Mouse (Mus musculus) myocyte (in vitro differentiated cells): Measurements from ENCODE around the gene Capzb. TPM values are rescaled to one million over a fixed set of nuclear protein-coding genes. Genes with fewer than 3 reads are reported as not detected.

Source experiments
- H3K27me3 ChIP-seq: one replicate; pipeline ENCODE4 v1.6.1; 2011; ENCODE audit not compliant: control insufficient read depth, insufficient read depth, insufficient read length
- H3K36me3 ChIP-seq: one replicate; pipeline ENCODE4 v1.6.1; 2011; ENCODE audit not compliant: control insufficient read depth, insufficient read depth
- H3K4me2 ChIP-seq: one replicate; pipeline ENCODE4 v1.6.1; 2011; ENCODE audit warnings: low read depth, control low read depth
- H3K4me3 ChIP-seq: one replicate; pipeline ENCODE4 v1.5.1; 2011; ENCODE audit warnings: mild to moderate bottlenecking, control low read depth, moderate library complexity
- H3K79me2 ChIP-seq: one replicate; pipeline ENCODE4 v1.6.1; 2011; ENCODE audit not compliant: control insufficient read depth, insufficient read depth
- H3ac ChIP-seq: one replicate; pipeline ENCODE4 v1.6.1; 2011; ENCODE audit not compliant: control insufficient read depth, insufficient read length
- CEBPB ChIP-seq: IDR thresholded peaks from 2 replicates; pipeline ENCODE4 v1.6.1; 2011; ENCODE audit warnings: mild to moderate bottlenecking, moderate library complexity; ENCODE audit not compliant: poor library complexity, insufficient read depth, severe bottlenecking
- E2F4 ChIP-seq: IDR thresholded peaks from one replicate; pipeline ENCODE4 v1.6.1; 2011; ENCODE audit warnings: mild to moderate bottlenecking, control low read depth, moderate library complexity; ENCODE audit not compliant: insufficient read depth
- MAX ChIP-seq: IDR thresholded peaks from one replicate; pipeline ENCODE4 v1.6.1; 2011; ENCODE audit warnings: low read depth, mild to moderate bottlenecking, control low read depth
- MYOD1 ChIP-seq, 3 experiments: IDR thresholded peaks; one replicate each; pipeline ENCODE4 v1.6.1; 2011; ENCODE audit warnings: control low read depth in 2 of 3, low read depth in 2 of 3, mild to moderate bottlenecking in 2 of 3, moderate library complexity in 1 of 3; ENCODE audit not compliant: insufficient read length in 2 of 3, control insufficient read depth in 1 of 3
- MYOG ChIP-seq, 3 experiments: IDR thresholded peaks; one replicate each; pipeline ENCODE4 v1.6.1; 2011; ENCODE audit warnings: control low read depth in 2 of 3, low read depth in 2 of 3, mild to moderate bottlenecking in 2 of 3; ENCODE audit not compliant: insufficient read length in 2 of 3, control insufficient read depth in 1 of 3, insufficient read depth in 1 of 3
- POLR2A ChIP-seq: IDR thresholded peaks from one replicate; pipeline ENCODE4 v1.6.1; 2011; ENCODE audit warnings: low read depth, mild to moderate bottlenecking, control low read depth, moderate library complexity; ENCODE audit not compliant: insufficient read length
- POLR2AphosphoS2 ChIP-seq: IDR thresholded peaks from one replicate; pipeline ENCODE4 v1.6.1; 2011; ENCODE audit warnings: low read depth, control low read depth; ENCODE audit not compliant: insufficient read length
- REST ChIP-seq: IDR thresholded peaks from one replicate; pipeline ENCODE4 v1.6.1; 2011; ENCODE audit warnings: mild to moderate bottlenecking, control low read depth, moderate library complexity; ENCODE audit not compliant: insufficient read depth, insufficient read length
- SRF ChIP-seq: IDR thresholded peaks from one replicate; pipeline ENCODE4 v1.6.1; 2011; ENCODE audit warnings: low read depth; ENCODE audit not compliant: control insufficient read depth, insufficient read length
- TCF12 ChIP-seq: IDR thresholded peaks from one replicate; pipeline ENCODE4 v1.6.1; 2011; ENCODE audit warnings: mild to moderate bottlenecking, control low read depth; ENCODE audit not compliant: poor library complexity, insufficient read depth, severe bottlenecking
- TCF3 ChIP-seq: IDR thresholded peaks from one replicate; pipeline ENCODE4 v1.6.1; 2011; ENCODE audit warnings: low read depth, control low read depth; ENCODE audit not compliant: insufficient read length
- USF1 ChIP-seq: IDR thresholded peaks from one replicate; pipeline ENCODE4 v1.6.1; 2011; ENCODE audit warnings: low read depth, mild to moderate bottlenecking, control low read depth, moderate library complexity
- polyA plus RNA-seq: library from polyadenylated mRNA; unstranded; fragments of >200 nt; fragmentation: generic; extraction: Trizol; gene quantifications from one replicate; pipeline ENCODE4 v1.2.1, GENCODE M21; 2012; ENCODE audit warnings: missing spikeins

Capzb gene
- polyA plus RNA-seq, 1 experiment, result 247 TPM

- no peak overlapping the region for H3K4me3 ChIP-seq
- TF ChIP-seq SRF (no peak), MAX (no peak), TCF12 (no peak), TCF3 (no peak), MYOG (IDR thresholded peaks at IDR 0.05; ENCODE audit: control insufficient read depth in 1 of 3, insufficient read depth in 1 of 3, insufficient read length in 2 of 3, low read depth in 2 of 3) (no peak)
- no peaks in the 10 kb centered on the region for H3K79me2 ChIP-seq
- H3K27me3 ChIP-seq, result no peaks in the 10 kb centered on the region
- H3K36me3 ChIP-seq, result no peaks in the 10 kb centered on the region
- no peak overlapping the region for H3ac ChIP-seq
- H3K4me2 ChIP-seq, result no peak overlapping the region
Measured at GRCm38 (mm10) chr4:139305521-139305920, 112.8 kb downstream of the Capzb start.

GRCm38 (mm10) chr4:139307916-139308315 lies 115.2 kb downstream of the Capzb start:
- TF ChIP-seq REST (no peak), MYOG (IDR thresholded peaks at IDR 0.05; ENCODE audit: control insufficient read depth in 1 of 3, insufficient read depth in 1 of 3, insufficient read length in 2 of 3, low read depth in 2 of 3) (no peak), TCF3 (no peak), CEBPB (no peak), SRF (no peak), E2F4 (no peak), USF1 (no peak), POLR2A (no peak), POLR2AphosphoS2 (no peak), MAX (no peak), MYOD1 (IDR thresholded peaks at IDR 0.05; ENCODE audit: control insufficient read depth in 1 of 3, insufficient read length in 2 of 3, low read depth in 2 of 3) (no peak), TCF12 (no peak)
- H3ac ChIP-seq, result no peak overlapping the region

GRCm38 (mm10) chr4:139309651-139310050 lies 117.0 kb downstream of the Capzb start:
- Histone ChIP-seq H3K4me2 (peak overlapping the region; percentile 93), H3K27me3 (no peaks in the 10 kb centered on the region), H3ac (peak overlapping the region; percentile 47), H3K36me3 (no peaks in the 10 kb centered on the region), H3K79me2 (no peaks in the 10 kb centered on the region), H3K4me3 (peak overlapping the region; percentile 43)
- no peak for TF ChIP-seq MAX
- TF ChIP-seq TCF12, result no peak
- TF ChIP-seq TCF3, result no peak
- no peak for TF ChIP-seq SRF
- no peak for TF ChIP-seq POLR2A
- no peak for TF ChIP-seq E2F4
- TF ChIP-seq USF1, result no peak
- no peak for TF ChIP-seq REST
- TF ChIP-seq CEBPB, result no peak
- TF ChIP-seq MYOD1 (IDR thresholded peaks at IDR 0.05; ENCODE audit: control insufficient read depth in 1 of 3, insufficient read length in 2 of 3, low read depth in 2 of 3), result no peak

More at GRCm38 (mm10) chr4:139307916-139308315, 115.2 kb downstream of the Capzb start:
- H3K4me2 ChIP-seq, result no peak overlapping the region
- no peaks in the 10 kb centered on the region for H3K27me3 ChIP-seq
- H3K79me2 ChIP-seq, result no peaks in the 10 kb centered on the region
- H3K36me3 ChIP-seq, result no peaks in the 10 kb centered on the region
- H3K4me3 ChIP-seq, result no peak overlapping the region

- TF ChIP-seq MYOD1 (IDR thresholded peaks at IDR 0.05; ENCODE audit: control insufficient read depth in 1 of 3, insufficient read length in 2 of 3, low read depth in 2 of 3) (no peak), USF1 (peak; percentile 69), POLR2A (peak; percentile 100), TCF12 (no peak), MYOG (IDR thresholded peaks at IDR 0.05; ENCODE audit: control insufficient read depth in 1 of 3, insufficient read depth in 1 of 3, insufficient read length in 2 of 3, low read depth in 2 of 3) (no peak), REST (no peak), POLR2AphosphoS2 (peak; percentile 99)
- Histone ChIP-seq H3K27me3 (no peaks in the 10 kb centered on the region), H3K79me2 (no peaks in the 10 kb centered on the region), H3K4me2 (peak within 1 kb of the TSS; percentile 93), H3ac (peak within 1 kb of the TSS; percentile 47), H3K4me3 (peak within 1 kb of the TSS; percentile 43), H3K36me3 (no peaks in the 10 kb centered on the region)
Measured at GRCm38 (mm10) chr4:139310171-139310898, 117.6 kb downstream of the Capzb start, which contains the start of the genes Pqlc2 and Akr7a5. TSS of gene Pqlc2 (minus strand) at chr4:139310708. TSS of gene Akr7a5 (plus strand) at chr4:139310744.
